Mouse (Mus musculus) heart, embryonic 15.5 days (tissue): Measurements from ENCODE around the gene Strbp. TPM values are rescaled to one million over a fixed set of nuclear protein-coding genes. Genes with fewer than 3 reads are reported as not detected.

Experiments
- ATAC-seq: fragments of 200-750 bp; cut with Nextera tagmentation; replicated peaks from 2 replicates; pipeline ENCODE4 v1.8.0; 2017; ENCODE audit warnings: low read depth, moderate TSS enrichment; ENCODE audit not compliant: insufficient number of reproducible peaks, insufficient read depth, low FRiP score
- H3K27ac ChIP-seq: fragments of 300-500 bp; sonication (generic); 2 replicates; pipeline ENCODE4 v1.5.1; 2015; ENCODE audit warnings: mild to moderate bottlenecking, inconsistent platforms
- H3K27me3 ChIP-seq: fragments of 300-500 bp; sonication (generic); 2 replicates; pipeline ENCODE4 v1.6.1; 2015; ENCODE audit warnings: inconsistent platforms
- H3K36me3 ChIP-seq: fragments of 300-500 bp; sonication (generic); 2 replicates; pipeline ENCODE4 v1.6.1; 2015; ENCODE audit warnings: mild to moderate bottlenecking, inconsistent platforms
- H3K4me1 ChIP-seq: fragments of 300-500 bp; sonication (generic); replicated peaks from 2 replicates; pipeline ENCODE4 v1.6.1; 2015; ENCODE audit warnings: inconsistent platforms
- H3K4me2 ChIP-seq: fragments of 300-500 bp; sonication (generic); 2 replicates; pipeline ENCODE4 v1.6.1; 2015; ENCODE audit warnings: inconsistent platforms, mild to moderate bottlenecking, moderate library complexity
- H3K4me3 ChIP-seq: fragments of 300-500 bp; sonication (generic); 2 replicates; pipeline ENCODE4 v1.5.1; 2015; ENCODE audit warnings: mild to moderate bottlenecking, inconsistent platforms
- H3K9ac ChIP-seq: fragments of 300-500 bp; sonication (generic); 2 replicates; pipeline ENCODE4 v1.6.1; 2015; ENCODE audit warnings: mild to moderate bottlenecking, inconsistent platforms
- H3K9me3 ChIP-seq: fragments of 300-500 bp; sonication (generic); replicated peaks from 2 replicates; pipeline ENCODE4 v1.6.1; 2016; ENCODE audit warnings: inconsistent platforms
- WGBS: fragments of 180-500 bp; shearing (Covaris S2); methylation state at CpG from one replicate; pipeline ENCODE4 v1.1.7; 2015; ENCODE audit warnings: mixed read lengths; 5-methylcytosine and 5-hydroxymethylcytosine counted together
- polyA plus RNA-seq: library from polyadenylated mRNA; unstranded; fragments of >200 nt; fragmentation: Nextera tagmentation; extraction: Ambion mirVana; gene quantifications from 2 replicates; pipeline ENCODE4 v1.2.1, GENCODE M21; 2015

Strbp gene
- polyA plus RNA-seq, 1 experiment from 2014 or later = 24.5 TPM

- WGBS = 86% methylated on average over 5 of the region's 5 CpGs
- H3K4me2 ChIP-seq = no peak overlapping the region
- no peak overlapping the region for H3K4me3 ChIP-seq
- H3K36me3 ChIP-seq = no peaks in the 10 kb centered on the region
- ATAC-seq = no peak
- H3K9ac ChIP-seq = no peak overlapping the region
- H3K27ac ChIP-seq = no peak overlapping the region
- peaks cover 11% of the 10 kb centered on the region for H3K4me1 ChIP-seq
- H3K27me3 ChIP-seq = no peaks in the 10 kb centered on the region
- no peaks in the 10 kb centered on the region for H3K9me3 ChIP-seq
Measured at GRCm38 (mm10) chr2:37731241-37731801, 27.7 kb upstream of the Strbp start.

- H3K9ac ChIP-seq = no peak overlapping the region
- H3K36me3 ChIP-seq = no peaks in the 10 kb centered on the region
- 69% methylated on average over 4 of the region's 4 CpGs for WGBS
- H3K4me1 ChIP-seq = no peaks in the 10 kb centered on the region
- H3K27me3 ChIP-seq = no peaks in the 10 kb centered on the region
- no peak overlapping the region for H3K4me3 ChIP-seq
- no peak overlapping the region for H3K27ac ChIP-seq
- H3K4me2 ChIP-seq = no peak overlapping the region
- ATAC-seq = no peak
- H3K9me3 ChIP-seq = no peaks in the 10 kb centered on the region
Measured at GRCm38 (mm10) chr2:37724231-37724630, 20.6 kb upstream of the Strbp start.

- Histone ChIP-seq H3K27me3 (no peaks in the 10 kb centered on the region), H3K4me2 (no peak overlapping the region), H3K9ac (no peak overlapping the region), H3K4me1 (no peaks in the 10 kb centered on the region), H3K9me3 (no peaks in the 10 kb centered on the region), H3K36me3 (no peaks in the 10 kb centered on the region), H3K27ac (no peak overlapping the region), H3K4me3 (no peak overlapping the region)
- 67% methylated on average over 11 of the region's 11 CpGs for WGBS
- no peak for ATAC-seq
Measured at GRCm38 (mm10) chr2:37723501-37724090, 19.9 kb upstream of the Strbp start.

GRCm38 (mm10) chr2:37722674-37723465, 19.2 kb upstream of the Strbp start:
- Histone ChIP-seq H3K36me3 (no peaks in the 10 kb centered on the region), H3K4me2 (no peak overlapping the region), H3K4me3 (no peak overlapping the region), H3K9me3 (no peaks in the 10 kb centered on the region), H3K4me1 (no peaks in the 10 kb centered on the region), H3K9ac (no peak overlapping the region), H3K27me3 (no peaks in the 10 kb centered on the region), H3K27ac (no peak overlapping the region)
- WGBS = 76% methylated on average over 14 of the region's 14 CpGs
- ATAC-seq = no peak

- H3K9me3 ChIP-seq = no peaks in the 10 kb centered on the region
- H3K4me3 ChIP-seq = no peak overlapping the region
- no peaks in the 10 kb centered on the region for H3K27me3 ChIP-seq
- H3K36me3 ChIP-seq = no peaks in the 10 kb centered on the region
- H3K9ac ChIP-seq = no peak overlapping the region
- 72% methylated on average over 6 of the region's 6 CpGs for WGBS
- H3K4me1 ChIP-seq = no peaks in the 10 kb centered on the region
- no peak overlapping the region for H3K4me2 ChIP-seq
- no peak overlapping the region for H3K27ac ChIP-seq
- no peak for ATAC-seq
Measured at GRCm38 (mm10) chr2:37716266-37716665, 12.6 kb upstream of the Strbp start.

- 57% methylated on average over 3 of the region's 3 CpGs for WGBS
- H3K4me1 ChIP-seq = no peaks in the 10 kb centered on the region
- no peaks in the 10 kb centered on the region for H3K9me3 ChIP-seq
- no peak overlapping the region for H3K27ac ChIP-seq
- H3K4me3 ChIP-seq = no peak overlapping the region
- no peak for ATAC-seq
- no peak overlapping the region for H3K9ac ChIP-seq
- H3K36me3 ChIP-seq = no peaks in the 10 kb centered on the region
- H3K4me2 ChIP-seq = no peak overlapping the region
- H3K27me3 ChIP-seq = no peaks in the 10 kb centered on the region
Measured at GRCm38 (mm10) chr2:37715364-37715763, 11.7 kb upstream of the Strbp start.

GRCm38 (mm10) chr2:37713100-37713499, 9.4 kb upstream of the Strbp start:
- Histone ChIP-seq H3K27ac (no peak overlapping the region), H3K27me3 (no peaks in the 10 kb centered on the region), H3K4me3 (no peak overlapping the region), H3K4me2 (no peak overlapping the region), H3K9me3 (no peaks in the 10 kb centered on the region), H3K36me3 (no peaks in the 10 kb centered on the region), H3K9ac (no peak overlapping the region), H3K4me1 (no peaks in the 10 kb centered on the region)
- ATAC-seq = no peak
- 50% methylated on average over 3 of the region's 3 CpGs for WGBS

GRCm38 (mm10) chr2:37708835-37709234, 5.2 kb upstream of the Strbp start:
- no peak overlapping the region for H3K4me3 ChIP-seq
- no peaks in the 10 kb centered on the region for H3K36me3 ChIP-seq
- no peak overlapping the region for H3K4me2 ChIP-seq
- H3K27ac ChIP-seq = no peak overlapping the region
- H3K9ac ChIP-seq = no peak overlapping the region
- peaks cover 5% of the 10 kb centered on the region for H3K4me1 ChIP-seq
- 84% methylated on average over 3 of the region's 3 CpGs for WGBS
- no peaks in the 10 kb centered on the region for H3K9me3 ChIP-seq
- no peak for ATAC-seq
- no peaks in the 10 kb centered on the region for H3K27me3 ChIP-seq

GRCm38 (mm10) chr2:37704141-37704760, 592 bp upstream of the Strbp start:
- Histone ChIP-seq H3K9ac (peak overlapping the region; percentile 97), H3K27me3 (no peaks in the 10 kb centered on the region), H3K27ac (peak overlapping the region; percentile 88), H3K4me3 (peak overlapping the region; percentile 70), H3K4me1 (peaks cover 17% of the 10 kb centered on the region), H3K4me2 (peak overlapping the region; percentile 90), H3K9me3 (no peaks in the 10 kb centered on the region), H3K36me3 (no peaks in the 10 kb centered on the region)
- no peak for ATAC-seq
- WGBS = 23% methylated on average over 4 of the region's 4 CpGs

- peak; percentile 47 for ATAC-seq
- peak overlapping the region; percentile 70 for H3K4me3 ChIP-seq
- no peaks in the 10 kb centered on the region for H3K9me3 ChIP-seq
- no peaks in the 10 kb centered on the region for H3K27me3 ChIP-seq
- peaks cover 17% of the 10 kb centered on the region for H3K4me1 ChIP-seq
- H3K27ac ChIP-seq = peak overlapping the region; percentile 88
- WGBS = under 1% methylated on average over 55 of the region's 70 CpGs
- H3K36me3 ChIP-seq = no peaks in the 10 kb centered on the region
- H3K4me2 ChIP-seq = peak overlapping the region; percentile 90
- peak overlapping the region; percentile 97 for H3K9ac ChIP-seq
Measured at GRCm38 (mm10) chr2:37702301-37703172, 1.1 kb downstream of the Strbp start.
